Mouse (Mus musculus) cerebellum, postnatal 4 days (tissue): ENCODE data around the gene Fam241b.

Experiments
- DNase-seq, 2 experiments: peaks; one replicate each; pipeline ENCODE4 v3.0.0; 2022; ENCODE audit warnings: low spot score in 2 of 2, mixed read lengths in 1 of 2

Fam241b gene

DNA sequence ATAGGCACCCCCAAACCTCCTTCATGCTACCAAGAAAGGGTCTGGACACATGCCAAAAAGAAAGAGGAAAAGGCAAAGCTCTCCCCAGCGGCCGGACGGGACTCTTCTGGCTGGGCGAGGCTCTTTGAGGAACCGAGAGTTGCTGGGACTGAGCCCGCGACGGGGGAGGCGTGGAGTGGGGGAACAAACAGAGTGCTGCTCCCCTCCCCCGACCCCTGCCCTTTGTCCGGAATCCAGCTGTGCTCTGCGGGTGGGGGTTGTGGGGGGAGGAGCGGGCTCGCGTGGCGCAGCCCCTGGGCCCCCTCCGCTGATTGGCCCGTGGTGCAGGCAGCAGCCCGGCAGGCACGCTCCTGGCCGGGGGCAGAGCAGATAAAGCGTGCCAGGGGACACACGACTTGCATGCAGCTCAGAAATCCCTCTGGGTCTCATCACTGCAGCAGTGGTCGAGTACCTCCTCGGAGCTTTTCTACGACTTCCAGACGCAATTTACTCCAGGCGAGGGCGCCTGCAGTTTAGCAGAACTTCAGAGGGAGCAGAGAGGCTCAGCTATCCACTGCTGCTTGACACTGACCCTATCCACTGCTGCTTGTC is 10.9 kb downstream of the Fam241b start, which contains the start of gene Neurog3:
Neurog3 (plus strand) TSS at position 400 of the 591 bp plus-strand sequence.
- no peak for DNase-seq

GRCm38 (mm10) chr10:62128316-62128951 is 15.3 kb downstream of the Fam241b start:
- DNase-seq, result no peak

- no peak for DNase-seq
Observed at GRCm38 (mm10) chr10:62127711-62128231, 15.9 kb downstream of the Fam241b start.

- no peak for DNase-seq
Observed at GRCm38 (mm10) chr10:62127137-62127536, 16.6 kb downstream of the Fam241b start.

- DNase-seq, result no peak
Observed at GRCm38 (mm10) chr10:62113865-62114647, 29.7 kb downstream of the Fam241b start.

DNA sequence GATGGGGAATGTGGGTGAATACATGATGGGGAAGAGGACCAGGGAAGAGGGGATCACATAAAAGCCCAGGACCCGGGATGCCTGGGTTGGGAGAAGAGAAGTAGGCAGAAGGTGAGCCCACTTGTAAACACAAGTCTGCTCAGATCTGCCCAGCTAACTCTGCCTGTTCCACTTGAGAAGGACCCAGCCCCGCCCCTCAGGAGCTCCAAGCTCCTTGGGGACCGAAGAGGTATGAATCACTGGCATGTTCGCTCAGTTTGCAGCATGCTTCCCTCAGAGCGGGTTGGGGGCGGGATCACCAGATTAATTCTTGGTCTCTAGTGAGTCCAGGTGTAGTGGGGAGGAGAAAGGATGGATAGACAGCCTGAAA is 32.5 kb downstream of the Fam241b start:
- no peak for DNase-seq

GRCm38 (mm10) chr10:62110504-62111206 is 33.1 kb downstream of the Fam241b start:
- peak; percentile 87 to 95 for DNase-seq

GRCm38 (mm10) chr10:62107048-62107447 is 36.7 kb downstream of the Fam241b start:
- no peak for DNase-seq

DNA sequence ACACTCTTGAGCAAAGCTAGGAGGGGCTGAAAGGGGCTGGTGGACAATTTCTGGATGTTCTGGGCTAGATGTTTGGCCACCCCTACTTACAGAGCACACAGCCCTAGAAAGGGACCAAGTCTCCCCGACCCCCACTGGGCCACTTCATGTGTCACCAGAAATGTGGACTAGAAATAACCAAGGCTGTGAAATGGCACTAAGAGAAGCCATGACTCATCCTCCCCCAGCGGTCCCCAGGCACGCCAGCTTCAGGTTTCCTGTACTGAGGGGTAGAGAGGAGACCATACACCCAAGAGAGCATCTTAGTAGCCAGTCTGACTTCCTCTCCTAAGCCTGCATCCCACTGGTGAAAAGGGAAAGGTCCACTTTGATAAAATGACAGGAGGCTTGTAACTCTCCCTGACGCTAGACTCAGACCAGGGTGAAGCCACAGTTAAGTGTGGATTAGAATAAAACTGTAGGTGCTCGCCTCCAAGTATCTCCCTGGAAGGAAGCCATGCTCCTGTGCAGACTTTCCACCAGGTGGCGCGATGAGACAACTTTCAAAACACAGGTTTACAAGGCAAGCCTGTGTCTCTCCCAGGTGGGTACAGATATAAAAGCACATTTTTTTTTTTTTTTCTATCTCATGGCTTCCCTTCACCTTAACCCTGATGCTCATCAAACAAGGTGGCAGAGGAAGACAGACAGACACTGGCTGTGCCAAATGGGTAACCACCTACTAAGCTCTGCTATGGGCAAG is 38.7 kb downstream of the Fam241b start:
- peak; percentile 57 to 75 for DNase-seq

DNA sequence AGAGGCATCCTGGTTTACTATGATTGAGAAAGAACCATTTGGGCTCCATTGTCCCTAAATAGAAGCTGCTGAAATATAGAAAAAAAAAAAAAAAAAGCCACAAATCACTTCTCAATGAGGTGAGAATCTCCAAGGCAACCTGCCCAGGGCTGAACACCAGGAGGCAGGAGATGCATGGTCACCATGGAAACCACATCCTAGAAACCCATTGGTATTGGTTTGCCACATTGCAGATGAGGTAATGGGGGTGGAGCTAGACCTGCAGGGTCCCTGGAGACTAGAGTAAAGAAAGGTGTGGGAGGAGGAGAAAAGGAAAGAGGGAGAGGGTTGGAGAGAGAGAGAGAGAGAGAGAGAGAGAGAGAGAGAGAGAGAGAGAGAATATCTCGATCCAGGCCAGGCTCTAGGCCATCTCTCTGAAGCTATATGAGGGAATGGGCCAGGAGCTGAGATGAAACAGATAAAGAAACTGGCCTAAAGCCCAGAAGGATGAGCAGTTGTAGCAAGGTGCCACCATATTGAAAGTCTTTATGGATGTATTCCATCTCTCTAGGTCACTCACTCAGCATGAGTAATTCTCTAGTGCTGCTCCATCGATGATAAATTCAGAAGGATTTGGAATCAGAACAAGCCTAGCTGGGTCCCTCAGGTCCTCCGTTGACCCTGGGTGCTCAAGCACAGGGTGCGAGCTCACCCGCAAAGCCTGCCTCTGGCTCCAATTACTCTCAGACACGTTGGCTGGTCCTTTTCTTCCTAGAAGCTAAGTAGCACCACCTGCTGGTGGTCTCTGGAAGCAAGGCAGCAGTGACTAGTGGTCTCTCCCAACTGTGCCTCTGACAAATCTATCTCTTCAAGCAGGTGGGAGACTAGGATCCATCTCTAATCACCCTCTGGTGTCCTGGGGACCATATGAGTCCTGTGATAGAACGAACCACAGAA is 41.9 kb downstream of the Fam241b start:
- DNase-seq, result peak; percentile 70 to 88

- no peak for DNase-seq
Observed at GRCm38 (mm10) chr10:62099749-62100403, 43.8 kb downstream of the Fam241b start.

GRCm38 (mm10) chr10:62094401-62094800 is 49.3 kb downstream of the Fam241b start:
- DNase-seq, result no peak

DNA sequence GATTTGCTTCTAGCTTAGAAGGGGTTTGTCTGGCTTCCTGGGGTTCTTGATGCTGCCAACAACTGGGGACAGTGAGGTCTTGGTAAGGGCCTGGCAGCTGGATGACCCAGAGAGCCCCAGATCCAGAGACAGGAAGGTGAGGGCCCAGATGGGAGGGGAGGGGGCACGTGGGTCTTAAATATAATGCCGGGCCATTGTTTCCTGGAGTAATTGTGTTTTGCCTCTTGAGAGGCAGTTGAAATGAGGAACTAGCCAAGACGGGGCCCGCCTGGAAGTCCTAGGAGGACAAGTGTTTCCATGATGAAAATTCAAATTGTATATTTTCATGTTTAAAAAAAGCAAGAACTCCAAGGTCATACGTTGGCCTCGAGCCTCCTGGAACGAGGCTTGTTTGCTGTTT is 49.8 kb downstream of the Fam241b start:
- no peak for DNase-seq

- DNase-seq, result no peak
Observed at GRCm38 (mm10) chr10:62089486-62089885, 54.2 kb downstream of the Fam241b start.

GRCm38 (mm10) chr10:62089071-62089470 is 54.6 kb downstream of the Fam241b start:
- no peak for DNase-seq

GRCm38 (mm10) chr10:62088411-62088810 is 55.3 kb downstream of the Fam241b start:
- DNase-seq, result no peak

GRCm38 (mm10) chr10:62086826-62087225 is 56.9 kb downstream of the Fam241b start:
- DNase-seq, result no peak

DNA sequence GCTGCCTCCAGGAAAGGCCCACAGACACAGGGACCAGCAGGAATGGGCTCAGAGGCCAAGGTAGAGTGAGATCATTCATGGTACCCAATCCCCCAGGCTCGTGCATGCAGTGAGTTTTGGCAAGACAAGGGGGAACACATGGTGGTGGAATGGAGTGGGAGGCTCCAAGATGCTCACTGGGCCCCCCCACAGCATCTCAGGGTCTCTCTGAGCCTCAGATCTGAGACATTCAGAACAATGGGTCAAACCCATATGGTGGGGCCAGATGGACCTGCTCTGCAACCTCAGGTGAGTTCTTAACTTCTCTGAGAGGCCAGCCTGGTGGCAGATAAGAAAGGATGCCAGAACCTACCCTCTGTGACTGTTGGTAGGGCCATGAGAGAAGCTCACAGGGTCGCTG is 57.7 kb downstream of the Fam241b start:
- DNase-seq, result no peak

DNA sequence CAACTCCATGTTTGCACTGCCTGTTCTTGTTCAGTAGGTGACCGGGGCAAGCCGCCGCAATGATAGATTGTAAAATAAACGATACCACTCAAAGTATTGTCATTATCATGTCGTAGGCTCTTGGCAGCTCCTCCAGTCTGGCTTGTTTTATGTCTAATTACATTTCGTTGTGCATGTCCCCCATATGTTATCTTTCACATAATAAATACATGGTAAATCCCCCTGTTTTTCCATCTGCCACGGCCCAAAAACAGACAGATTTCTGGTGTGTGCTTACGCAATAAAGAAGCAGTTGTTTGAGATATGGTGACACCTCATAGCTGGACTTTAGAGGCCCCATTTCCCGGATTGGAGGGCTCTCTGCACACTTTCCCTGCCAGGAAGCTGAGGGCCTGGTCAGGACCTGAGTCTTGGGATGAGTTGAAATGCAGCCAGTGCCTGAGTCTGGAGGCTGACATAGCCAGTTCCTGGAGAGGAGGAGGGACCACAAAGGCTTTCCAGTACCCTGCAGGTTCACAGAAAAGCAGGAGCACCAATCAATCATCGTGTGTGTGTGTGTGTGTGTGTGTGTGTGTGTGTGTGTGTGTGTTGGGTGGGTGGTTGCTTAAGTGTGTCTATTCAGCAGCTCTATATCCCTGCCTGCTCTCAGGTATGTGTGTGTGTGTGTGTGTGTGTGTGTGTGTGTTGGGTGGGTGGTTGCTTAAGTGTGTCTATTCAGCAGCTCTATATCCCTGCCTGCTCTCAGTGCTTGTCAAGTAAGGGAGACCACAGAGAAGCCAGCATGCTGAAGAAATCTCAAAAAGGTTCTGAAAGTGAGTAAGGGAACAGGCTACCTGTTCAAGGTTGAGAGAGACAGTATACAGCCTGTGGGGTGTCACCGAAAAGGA is 67.2 kb downstream of the Fam241b start:
- no peak for DNase-seq
